Mouse (Mus musculus) retina, postnatal 7 days (tissue): Measurements from ENCODE around the gene Fcho2.

Source experiments
- DNase-seq: peaks from one replicate; pipeline ENCODE4 v3.0.0-alpha.2; 2012; ENCODE audit warnings: low read depth, low spot score

The Fcho2 gene

DNA sequence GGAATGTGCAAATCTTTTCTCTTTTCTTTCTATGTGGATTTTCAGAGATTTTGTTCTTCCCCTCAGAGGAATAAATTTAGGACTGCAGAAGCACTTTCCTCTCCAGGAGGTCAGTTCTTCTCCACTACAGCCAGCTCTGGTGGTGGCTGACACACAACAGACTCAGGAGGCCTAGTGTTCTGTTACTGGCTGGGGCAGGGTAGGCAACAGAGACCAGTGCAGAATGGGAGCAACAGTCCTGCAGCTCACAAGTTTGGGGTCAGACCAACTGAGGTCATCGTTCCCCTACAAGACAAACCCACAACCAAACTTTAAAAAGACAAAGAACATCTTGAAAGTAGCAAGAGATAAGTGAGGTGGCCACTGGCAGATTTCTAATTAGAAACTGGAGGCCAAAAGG lies 104.6 kb downstream of the Fcho2 start:
- no peak for DNase-seq

DNA sequence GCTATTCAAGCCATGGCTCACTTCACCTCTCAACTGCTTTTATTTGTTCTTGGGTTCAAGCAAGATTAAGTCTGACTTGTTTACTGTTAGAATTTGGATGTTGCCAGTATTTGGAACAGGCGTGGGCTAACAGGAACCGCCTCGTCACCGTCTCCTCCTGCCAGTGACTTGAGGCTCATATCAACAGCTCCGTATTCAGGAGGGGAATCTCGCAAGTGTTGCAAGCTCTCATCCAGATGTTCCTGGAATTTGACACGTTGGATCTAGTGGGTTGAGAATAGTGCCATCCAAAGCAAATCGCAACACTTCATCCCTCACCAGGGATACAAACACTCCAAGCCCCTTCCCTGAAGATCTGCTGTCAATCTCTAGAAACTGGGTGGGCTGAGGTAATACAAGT lies 105.0 kb downstream of the Fcho2 start:
- no peak for DNase-seq

DNA sequence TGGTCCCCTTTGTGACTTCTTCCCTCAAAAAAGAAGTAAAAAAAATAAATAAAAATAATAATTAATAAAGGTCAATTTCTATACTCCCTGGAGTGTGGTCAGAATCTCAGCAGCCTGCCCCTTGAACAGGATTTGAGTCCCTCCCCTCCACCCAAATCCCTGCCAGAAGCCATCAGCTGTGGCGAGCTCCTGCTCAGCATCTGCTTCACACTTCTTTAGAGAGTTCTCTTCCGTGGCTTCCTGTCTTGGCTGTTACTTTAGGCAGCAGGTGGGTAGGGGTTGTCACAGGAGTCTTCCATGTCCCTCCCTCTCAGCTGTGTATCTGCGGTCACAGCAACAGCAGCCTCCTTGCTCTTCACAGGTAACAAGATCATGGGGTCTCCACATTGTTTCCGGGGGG lies 109.7 kb downstream of the Fcho2 start:
- DNase-seq: no peak

DNA sequence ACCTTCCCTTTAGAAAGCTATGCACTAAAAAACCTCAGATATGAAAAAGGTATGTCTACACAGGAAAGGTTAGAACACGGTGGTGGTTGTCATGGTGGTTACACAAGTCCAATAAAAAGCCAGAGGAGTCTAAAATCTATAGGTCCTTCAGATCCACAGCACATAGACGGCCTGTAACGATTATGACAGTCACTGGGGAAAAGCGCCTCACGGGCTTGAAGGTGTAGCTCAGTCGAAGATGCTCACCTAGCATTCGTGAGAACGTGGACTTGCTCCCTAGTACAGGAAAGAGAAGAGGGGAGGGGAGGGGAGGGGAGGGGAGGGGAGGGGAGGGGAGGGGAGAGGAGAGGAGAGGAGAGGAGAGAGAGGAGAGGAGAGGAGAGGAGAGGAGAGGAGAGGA lies 111.5 kb downstream of the Fcho2 start:
- no peak for DNase-seq

DNA sequence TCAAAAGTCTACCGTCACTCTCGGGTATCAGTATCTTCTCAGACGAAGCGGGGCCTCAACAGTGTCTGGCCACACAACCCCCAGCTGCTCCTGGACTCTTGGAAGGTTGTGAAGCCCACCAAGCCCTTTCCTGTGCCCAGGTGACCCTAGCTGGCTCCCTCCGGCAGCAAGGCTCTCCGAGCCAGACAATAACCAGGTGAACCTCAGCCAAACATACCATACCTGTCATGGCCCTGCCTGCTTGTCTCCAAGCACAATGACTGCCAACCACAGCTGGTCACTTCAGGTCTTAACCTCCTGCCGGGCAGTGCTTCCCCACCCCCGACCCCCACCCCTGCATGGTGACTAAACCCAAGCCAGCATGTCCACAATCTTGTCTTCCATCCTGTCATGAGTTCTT lies 112.9 kb downstream of the Fcho2 start:
- no peak for DNase-seq

DNA sequence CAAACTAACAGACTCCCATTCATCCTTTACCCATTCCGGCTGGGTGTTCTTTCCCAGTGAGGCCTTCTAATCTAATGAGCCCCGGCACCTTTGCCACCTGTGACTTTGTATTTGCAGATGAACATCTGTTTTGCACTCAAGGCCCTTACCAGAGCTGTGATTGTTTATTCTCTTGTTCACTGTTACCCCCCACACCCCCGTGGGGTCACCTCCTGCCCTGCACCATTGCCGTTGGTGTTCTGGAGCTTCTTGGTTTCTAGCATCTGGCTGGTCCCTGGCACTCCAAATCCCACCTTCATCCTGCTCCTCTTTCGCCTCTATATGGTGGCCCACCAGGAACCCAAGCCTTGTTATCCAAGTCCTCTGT lies 114.0 kb downstream of the Fcho2 start:
- no peak for DNase-seq

DNA sequence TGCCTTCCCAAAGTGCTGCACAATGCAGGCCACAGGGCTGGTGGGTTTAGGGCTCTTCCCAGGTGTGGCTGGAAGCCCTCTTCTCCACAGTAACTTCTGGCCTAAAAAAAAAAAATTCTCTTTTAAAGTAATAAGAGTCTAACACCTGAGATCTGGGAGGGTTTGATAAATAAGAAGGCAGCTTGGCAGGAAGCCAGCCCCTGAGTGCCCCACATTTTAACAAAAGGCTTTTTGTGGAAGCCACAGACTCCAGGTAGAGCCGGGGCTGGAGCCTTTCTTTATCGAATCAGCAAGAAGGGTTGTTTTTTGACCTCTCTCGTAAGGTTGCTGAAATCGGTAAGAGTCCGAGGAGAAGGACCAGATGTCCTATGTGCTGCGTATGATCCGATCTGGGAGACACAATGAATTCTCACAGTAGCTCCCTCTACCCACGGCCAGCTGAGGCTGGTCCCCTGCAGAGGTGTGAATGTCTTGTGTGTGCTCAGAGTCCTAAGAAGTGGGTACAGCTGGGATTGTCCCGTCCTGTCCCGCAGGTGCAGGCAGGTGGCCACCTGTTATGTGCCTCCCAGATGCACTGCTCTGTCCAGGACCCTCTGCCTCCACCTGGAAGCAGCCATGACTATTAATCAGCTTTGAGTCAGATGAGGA lies 114.5 kb downstream of the Fcho2 start:
- no peak for DNase-seq

DNA sequence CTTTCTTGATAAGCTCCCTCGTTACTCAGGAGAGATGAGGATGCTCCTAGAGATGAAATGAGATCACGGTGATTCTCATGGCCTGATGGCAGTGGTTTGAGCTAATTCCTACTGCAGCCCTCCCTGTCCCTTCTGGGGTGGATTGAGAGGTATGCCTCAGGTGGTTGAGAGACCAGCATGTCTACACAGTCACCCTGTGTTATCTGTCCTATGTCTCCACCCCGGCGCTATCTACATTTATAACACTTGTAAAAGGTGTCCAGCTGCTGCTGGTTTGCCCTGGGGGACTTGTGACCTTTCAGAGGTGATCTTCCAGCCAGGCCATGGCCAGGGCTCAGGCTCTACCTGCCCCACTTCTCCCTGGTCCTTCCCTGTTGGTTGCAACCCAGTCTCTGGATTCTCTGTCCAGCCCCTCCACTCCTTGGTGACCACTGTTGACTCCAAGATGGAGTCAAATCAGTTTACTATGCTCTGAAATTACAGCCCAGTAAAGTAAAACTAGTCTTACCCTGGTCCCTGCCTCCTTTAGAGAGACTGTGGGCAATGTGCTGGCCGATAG lies 115.2 kb downstream of the Fcho2 start:
- DNase-seq: no peak

DNA sequence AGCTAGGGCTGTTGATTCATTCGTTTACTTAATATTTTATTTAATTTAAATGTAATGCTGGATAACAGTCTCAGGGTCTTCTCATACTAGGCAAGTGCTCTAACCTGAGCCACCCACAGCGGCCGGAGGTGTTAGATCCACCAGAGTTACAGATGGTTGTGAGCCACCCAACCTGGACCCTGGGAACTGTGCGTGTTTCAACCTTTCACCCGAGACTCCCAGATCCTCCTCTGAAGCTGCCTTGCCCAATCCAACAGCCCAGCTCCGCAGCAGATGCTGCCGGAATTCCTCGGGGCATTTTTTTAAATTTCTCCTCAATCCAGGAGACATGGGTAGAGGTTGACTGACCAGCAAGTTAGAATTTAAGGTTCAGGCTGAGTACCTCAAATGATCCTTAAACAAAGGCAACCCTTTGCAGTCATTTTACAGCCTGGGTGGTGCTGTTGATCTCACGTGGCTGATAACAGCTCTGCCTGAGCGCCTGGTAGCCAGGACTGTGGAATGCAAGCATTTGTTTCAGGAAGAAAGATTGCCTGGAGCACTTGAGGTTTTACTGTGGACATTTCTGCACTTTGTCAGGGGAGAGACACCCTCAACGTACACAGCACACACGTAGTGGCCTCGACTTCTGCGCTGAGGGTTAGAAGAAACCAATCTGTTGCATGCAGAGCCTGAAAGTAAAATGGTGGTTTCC lies 116.1 kb downstream of the Fcho2 start:
- no peak for DNase-seq

DNA sequence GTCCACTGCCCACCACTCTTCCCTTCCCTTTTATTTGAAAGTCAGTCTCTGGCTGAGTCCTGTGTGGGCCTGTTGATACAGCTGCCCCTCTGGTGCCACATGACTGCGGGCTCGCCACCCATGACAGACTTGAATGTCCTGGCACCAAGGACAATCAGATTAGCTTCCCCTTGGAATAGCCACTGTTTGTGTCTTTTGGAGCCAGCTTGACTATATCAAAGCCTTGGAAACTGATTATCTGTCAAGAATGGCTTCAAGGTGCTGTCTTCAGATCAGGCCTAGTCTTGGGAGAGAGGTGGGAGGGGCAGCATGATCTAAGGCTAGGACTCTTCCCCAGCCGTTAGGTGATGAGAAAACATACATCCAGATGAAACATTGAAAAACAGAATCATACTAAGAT lies 118.5 kb downstream of the Fcho2 start:
- no peak for DNase-seq

DNA sequence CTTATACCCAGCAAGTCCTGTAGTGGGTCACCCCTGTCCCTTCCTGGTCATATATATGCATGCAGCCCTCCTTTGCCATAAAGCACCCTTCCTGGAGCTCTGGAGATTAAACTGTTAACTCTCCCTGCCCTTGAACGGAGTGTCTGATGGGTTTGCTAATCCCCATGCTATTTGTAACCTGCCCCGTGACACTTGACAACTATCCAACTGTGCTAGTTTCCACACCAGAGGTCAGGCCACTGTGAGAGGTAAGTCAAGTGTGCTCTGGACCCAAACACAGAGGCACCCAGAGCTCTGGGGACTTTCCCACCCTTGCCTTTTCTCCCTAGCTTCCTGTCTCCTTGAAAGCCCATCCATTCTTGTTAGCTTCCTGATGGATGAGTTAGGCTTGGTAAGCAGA lies 119.7 kb downstream of the Fcho2 start:
- no peak for DNase-seq

DNA sequence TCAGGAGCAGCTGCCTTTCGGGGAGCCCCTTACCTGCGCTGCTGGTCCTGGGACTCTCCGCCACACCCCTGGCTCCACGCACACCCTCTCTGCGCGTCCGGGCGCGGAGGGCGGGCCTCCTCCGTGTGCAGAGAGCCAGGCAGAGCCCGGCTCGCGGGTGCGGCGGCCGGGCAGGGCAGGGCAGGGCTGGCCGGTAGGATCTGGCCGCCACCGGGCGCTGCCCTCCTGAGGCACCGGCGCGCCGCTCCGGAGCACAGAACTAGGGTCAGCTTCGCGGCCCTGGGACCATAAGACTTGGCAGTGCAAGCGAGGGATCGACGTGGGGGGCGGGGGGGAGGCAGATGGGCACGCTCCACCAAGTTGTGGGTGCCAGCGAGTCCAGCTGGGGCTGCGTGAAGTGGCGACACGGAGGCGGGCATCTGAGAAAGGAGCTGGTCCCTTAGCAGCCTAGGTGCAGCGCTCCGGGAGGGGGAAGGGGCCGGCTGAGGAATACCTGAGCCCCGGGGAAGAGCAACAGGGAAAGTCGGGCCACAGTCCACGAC lies 120.4 kb downstream of the Fcho2 start, which contains the start of gene Tmem171:
Gene Tmem171 (minus strand): TSS at position 62 of the 542 bp plus-strand sequence.
- DNase-seq: no peak

DNA sequence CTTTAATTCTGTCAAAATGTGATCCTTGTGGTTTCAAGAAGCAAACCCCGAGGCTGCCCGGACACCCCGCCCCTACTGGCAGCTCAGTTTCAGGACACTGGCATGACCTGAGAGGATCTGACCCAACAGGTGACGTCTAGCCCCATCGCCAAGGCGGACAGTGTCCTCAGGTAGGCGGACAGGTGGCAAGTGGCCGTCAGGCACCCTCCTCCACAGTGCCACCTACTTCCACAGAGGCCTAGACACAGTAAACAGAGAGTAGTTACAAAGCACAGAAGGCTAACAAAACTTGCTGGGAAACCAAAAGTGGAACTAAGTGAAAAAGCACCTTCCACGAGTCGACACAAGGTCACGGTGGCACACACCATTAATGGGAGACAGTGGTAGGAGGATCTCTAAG lies 121.9 kb downstream of the Fcho2 start:
- no peak for DNase-seq

DNA sequence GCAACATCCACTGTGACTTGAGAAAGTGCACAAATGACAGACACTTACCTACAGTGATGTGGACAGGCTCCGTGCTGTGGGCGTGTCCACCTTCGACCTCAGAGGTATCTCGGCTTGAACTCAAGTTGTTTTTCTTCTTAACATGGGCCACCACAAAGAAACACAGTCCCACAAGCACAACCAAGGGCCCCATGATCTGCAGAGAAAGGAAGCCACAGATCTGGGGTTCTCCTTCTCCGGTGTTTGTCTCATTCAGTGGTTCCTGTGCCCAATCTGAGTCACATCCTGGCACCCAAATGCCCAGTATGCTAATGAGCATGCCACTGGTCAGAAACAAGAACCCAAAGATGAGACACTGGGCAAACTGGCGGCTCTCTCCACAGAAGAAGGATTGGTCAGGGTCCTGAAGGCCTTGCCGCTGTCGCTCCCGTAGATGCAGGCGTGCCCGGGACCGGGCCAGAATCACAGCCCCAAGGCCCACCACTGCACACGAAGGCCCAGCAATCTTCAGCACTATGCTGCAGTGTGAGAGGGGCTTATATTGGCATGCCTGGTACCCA lies 123.2 kb downstream of the Fcho2 start:
- no peak for DNase-seq

DNA sequence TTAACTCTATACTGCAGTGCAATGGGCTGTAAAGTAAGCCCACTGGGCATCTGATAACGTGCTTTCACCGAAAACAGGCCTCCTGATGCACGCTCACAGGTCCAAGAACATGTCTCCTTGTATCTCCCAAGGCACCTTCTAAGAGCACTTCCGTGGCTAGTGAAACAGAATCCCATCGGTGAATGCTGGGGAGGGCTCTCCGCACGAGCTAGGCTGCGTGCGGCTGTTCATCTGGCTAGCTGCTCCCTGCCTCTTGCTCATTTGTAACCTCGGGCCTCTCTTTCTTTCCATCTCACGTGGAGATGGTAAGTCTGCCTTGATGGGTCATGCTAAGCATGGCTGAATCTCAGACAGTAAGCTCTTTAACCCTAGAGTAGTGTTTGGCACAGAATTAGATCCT lies 124.4 kb downstream of the Fcho2 start:
- no peak for DNase-seq

DNA sequence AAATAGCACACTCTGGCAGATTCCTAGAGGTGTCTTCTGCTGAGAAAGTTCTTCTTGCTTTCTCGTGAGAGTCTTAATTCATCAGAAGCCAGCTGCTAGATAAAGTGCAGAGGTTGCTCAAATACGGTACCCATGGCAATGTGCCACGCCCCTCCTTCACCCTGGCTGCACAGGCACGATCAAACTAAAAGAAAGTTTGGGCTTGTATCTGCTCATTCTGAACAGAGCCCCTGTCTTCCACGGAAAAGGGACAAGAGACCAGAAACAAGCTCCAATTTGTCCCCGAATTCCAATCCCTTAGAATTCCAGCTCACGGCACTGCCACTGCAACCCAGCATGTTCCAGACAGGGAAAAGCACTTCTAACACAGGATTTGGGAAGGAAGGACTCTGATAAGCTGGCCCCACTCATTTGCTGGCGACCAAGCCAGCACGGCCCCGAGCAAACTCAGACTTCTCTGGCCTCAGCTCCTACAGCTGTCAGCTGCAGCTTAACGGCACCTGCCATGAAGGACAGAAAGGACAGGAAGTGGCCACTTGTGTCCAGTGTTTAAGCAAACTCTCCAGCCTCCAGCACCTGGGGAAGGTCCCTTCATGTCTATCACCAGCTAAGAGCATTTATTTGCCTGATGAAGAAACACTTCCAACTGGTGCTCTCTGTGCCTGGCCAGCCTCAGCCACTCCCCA lies 125.5 kb downstream of the Fcho2 start:
- DNase-seq: no peak

DNA sequence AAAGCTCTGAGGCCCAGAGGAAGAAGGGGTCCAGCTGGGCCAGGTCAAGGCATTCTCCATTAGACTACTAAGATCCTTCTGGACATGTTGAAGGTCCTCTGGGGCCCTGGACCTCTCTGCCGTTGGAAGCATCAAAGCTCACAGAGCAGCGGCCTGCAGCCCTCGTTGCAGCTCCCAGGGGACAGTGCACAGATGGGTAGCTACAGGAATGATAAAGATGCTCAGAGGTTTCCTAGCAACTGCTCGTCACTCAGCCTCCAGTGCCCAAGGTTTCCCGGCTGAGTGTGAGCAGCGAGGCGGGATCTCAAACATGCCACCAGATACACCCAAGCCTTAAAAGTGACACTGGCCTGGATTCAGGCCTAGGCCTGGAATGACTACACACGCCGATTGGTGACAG lies 127.3 kb downstream of the Fcho2 start:
- DNase-seq: no peak

DNA sequence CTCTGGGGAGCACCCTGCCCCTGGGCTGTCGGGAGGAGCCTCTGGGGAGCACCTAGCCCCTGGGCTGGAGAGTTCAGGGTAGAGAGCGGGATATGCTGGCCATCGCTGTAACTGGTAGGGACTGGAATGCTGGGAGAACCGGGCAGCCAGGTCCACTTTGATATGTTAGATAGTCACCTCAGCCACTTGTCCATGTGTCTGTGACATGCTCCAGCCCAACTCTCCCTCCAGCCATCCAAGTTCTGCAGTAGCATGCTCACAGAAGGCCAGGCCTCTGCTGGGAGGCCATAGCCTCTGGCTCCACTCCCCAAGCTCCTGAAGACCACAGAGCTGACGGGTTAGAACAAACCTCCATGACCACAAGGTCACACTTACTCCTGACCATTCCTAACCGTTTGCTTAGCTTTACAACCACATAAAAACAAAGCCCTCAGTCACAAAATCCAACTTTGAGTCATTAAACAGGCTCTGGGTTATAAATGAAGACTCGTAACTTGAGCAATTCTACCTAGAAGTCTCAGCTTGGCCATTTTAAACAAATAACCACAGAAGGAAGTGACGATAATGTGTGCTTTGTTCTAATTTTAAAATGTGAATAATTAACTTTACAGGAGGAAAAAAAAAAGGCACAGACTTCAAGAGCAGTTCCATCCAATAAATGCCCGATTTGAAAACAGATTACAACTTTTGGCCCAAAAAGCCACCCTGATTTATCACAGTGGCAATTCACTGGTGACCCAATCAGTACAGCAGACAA lies 130.9 kb downstream of the Fcho2 start:
- no peak for DNase-seq

DNA sequence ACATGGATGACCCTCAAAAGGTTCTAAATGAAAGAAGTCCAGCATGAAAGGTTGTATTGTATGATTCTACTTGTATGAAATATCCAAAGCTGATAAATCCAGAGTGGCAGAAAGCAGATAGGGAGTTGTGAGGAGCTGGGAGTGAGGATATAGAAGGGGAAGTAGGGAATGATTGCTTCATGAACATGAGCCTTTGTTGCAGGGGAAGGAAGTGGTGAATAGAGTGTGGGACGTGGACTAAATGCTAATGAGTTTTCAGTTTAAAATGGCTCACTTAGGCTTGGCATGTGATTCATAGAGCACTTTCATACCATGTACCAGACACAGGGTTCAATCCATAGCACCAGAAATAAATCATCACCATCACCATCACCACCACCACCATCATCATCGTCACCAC lies 131.8 kb downstream of the Fcho2 start:
- no peak for DNase-seq

DNA sequence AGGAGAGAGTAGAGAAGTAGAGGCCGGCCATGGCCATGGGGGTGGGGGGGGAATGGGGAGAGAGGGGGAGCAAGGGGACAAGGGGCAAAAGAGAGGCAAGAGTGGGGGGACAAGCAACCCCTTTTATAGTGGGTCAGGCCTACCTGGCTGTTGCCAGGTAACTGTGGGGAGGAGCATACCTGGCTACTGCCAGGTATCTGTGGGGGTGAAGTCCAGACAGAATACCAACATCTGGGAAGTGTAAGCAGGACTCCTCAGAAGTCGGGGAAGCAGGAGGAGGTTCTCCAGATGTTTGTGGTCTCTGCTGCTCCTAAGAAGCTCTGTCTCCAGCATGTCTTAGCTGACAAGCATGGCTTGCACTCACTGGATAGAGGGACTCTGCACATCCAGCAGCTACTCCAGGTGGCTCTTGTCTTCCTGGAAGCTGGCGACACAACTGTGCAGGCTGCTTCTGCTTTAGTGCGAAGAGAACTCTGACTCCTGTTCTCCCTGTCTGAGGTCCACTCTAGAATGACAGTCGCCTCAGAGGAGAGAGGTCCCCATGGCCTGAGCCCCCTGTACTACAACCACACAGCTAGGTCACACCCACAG lies 134.7 kb downstream of the Fcho2 start:
- no peak for DNase-seq

DNA sequence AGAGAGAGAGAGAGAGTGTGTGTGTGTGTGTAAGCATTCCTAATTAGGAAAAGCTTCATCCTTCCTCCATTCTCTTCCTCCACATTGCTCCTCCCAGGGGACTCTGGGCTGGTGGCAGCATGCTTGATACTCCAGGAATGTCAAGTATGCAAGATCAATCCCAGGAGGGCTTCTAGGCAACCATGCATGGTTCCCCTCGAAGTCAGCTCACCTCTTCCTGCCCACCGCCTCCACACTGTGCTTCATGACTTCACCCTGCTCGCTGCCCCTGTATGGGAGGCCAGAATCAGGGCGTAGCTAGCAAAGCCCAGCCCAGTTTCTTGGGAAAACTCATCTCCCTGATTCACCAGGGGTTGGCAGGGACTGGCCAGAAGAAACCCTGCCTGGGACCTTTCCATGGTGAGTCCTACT lies 135.6 kb downstream of the Fcho2 start:
- no peak for DNase-seq
